Mouse (Mus musculus) left cerebral cortex, postnatal 14 days (tissue): ENCODE results near the gene Frk. TPM values are rescaled to one million over a fixed set of nuclear protein-coding genes. Genes with fewer than 3 reads are reported as not detected.
"Not testable (repeated sequence)": the region's sequence is repeated elsewhere in the genome, so short reads cannot be mapped to it uniquely, and the experiment has no call there.

ENCODE experiments used
- DNase-seq, 2 experiments: peaks; one replicate each; pipeline ENCODE4 v3.0.0; 2021 to 2022; ENCODE audit warnings: low spot score in 2 of 2, mixed read lengths in 1 of 2
- intact Hi-C: fragments of 180-260 bp; cut with DNase I; formaldehyde crosslinking; loops from one replicate; pipeline ENCODE4 v1.15.1; 2025
- long read RNA-seq, 2 experiments: library from polyadenylated mRNA; stranded (forward); transcript quantifications; one replicate each; pipeline ENCODE4 v2.0.0; 2021
- total RNA-seq, 2 experiments: library from RNA; stranded (reverse); gene quantifications; 2 replicates each; pipeline ENCODE4 v1.2.3; 2021

Frk gene
- total RNA-seq = under 1 TPM; 0.57 to 0.61 TPM
- long read RNA-seq, experiment 1 = 0 reads
- long read RNA-seq, experiment 2 = 0 reads

GRCm38 (mm10) chr10:34483297-34484013 is at the start of gene Frk:
Gene Frk, plus strand, starts transcription at chr10:34483399.
- intact Hi-C loops = no loop called here
- no peak for DNase-seq

- intact Hi-C loops, DNase-seq: not testable (repeated sequence)
Observed at GRCm38 (mm10) chr10:34434191-34434590, 49.0 kb upstream of the Frk start.

GRCm38 (mm10) chr10:34449469-34449868 is 33.7 kb upstream of the Frk start:
- DNase-seq = peak in 1 of 2 experiments; percentile 13
- intact Hi-C loops = no loop called here

- intact Hi-C loops = no loop called here
- no peak for DNase-seq
Observed at GRCm38 (mm10) chr10:34461451-34461850, 21.7 kb upstream of the Frk start.

- no peak for DNase-seq
- intact Hi-C loops = no loop called here
Observed at GRCm38 (mm10) chr10:34464321-34464720, 18.9 kb upstream of the Frk start.

- DNase-seq = no peak
- intact Hi-C loops = no loop called here
Observed at GRCm38 (mm10) chr10:34469037-34469436, 14.2 kb upstream of the Frk start.

GRCm38 (mm10) chr10:34479942-34480455 is 3.2 kb upstream of the Frk start:
- DNase-seq = no peak
- intact Hi-C loops = no loop called here

GRCm38 (mm10) chr10:34484014-34484411 is 814 bp downstream of the Frk start:
- no peak for DNase-seq
- intact Hi-C loops = no loop called here

GRCm38 (mm10) chr10:34485079-34485478 is 1.9 kb downstream of the Frk start:
- intact Hi-C loops = no loop called here
- DNase-seq = no peak

- DNase-seq = no peak
- intact Hi-C loops = no loop called here
Observed at GRCm38 (mm10) chr10:34507807-34508206, 24.6 kb downstream of the Frk start.

GRCm38 (mm10) chr10:34508593-34508992 is 25.4 kb downstream of the Frk start:
- intact Hi-C loops = no loop called here
- no peak for DNase-seq

GRCm38 (mm10) chr10:34509256-34509655 is 26.1 kb downstream of the Frk start:
- DNase-seq = no peak
- intact Hi-C loops = no loop called here

GRCm38 (mm10) chr10:34511192-34511591 is 28.0 kb downstream of the Frk start:
- DNase-seq = no peak
- intact Hi-C loops = no loop called here

GRCm38 (mm10) chr10:34512551-34512950 is 29.4 kb downstream of the Frk start:
- intact Hi-C loops = no loop called here
- DNase-seq = no peak

GRCm38 (mm10) chr10:34525598-34525997 is 42.4 kb downstream of the Frk start:
- no peak for DNase-seq
- intact Hi-C loops = no loop called here

GRCm38 (mm10) chr10:34531766-34532165 is 48.6 kb downstream of the Frk start:
- intact Hi-C loops = no loop called here

GRCm38 (mm10) chr10:34532507-34532906 is 49.3 kb downstream of the Frk start:
- no peak for DNase-seq
- intact Hi-C loops = no loop called here

More at GRCm38 (mm10) chr10:34531766-34532165, 48.6 kb downstream of the Frk start:
- DNase-seq = no peak

- intact Hi-C loops = no loop called here
Observed at GRCm38 (mm10) chr10:34540687-34541086, 57.5 kb downstream of the Frk start.

GRCm38 (mm10) chr10:34541717-34542490 is 58.7 kb downstream of the Frk start:
- intact Hi-C loops = no loop called here
- no peak for DNase-seq

More at GRCm38 (mm10) chr10:34540687-34541086, 57.5 kb downstream of the Frk start:
- DNase-seq = no peak

- intact Hi-C loops = no loop called here
- DNase-seq = no peak
Observed at GRCm38 (mm10) chr10:34550612-34551011, 67.4 kb downstream of the Frk start.
